Mouse (Mus musculus): ENCODE results near the gene Rdh8. TPM values are rescaled to one million over a fixed set of nuclear protein-coding genes. Genes with fewer than 3 reads are reported as not detected.
"Not testable (repeated sequence)": the region's sequence is repeated elsewhere in the genome, so short reads cannot be mapped to it uniquely, and the experiment has no call there.

The Rdh8 gene
- total RNA-seq, 2 experiments from 2014 or later = not detected

DNA sequence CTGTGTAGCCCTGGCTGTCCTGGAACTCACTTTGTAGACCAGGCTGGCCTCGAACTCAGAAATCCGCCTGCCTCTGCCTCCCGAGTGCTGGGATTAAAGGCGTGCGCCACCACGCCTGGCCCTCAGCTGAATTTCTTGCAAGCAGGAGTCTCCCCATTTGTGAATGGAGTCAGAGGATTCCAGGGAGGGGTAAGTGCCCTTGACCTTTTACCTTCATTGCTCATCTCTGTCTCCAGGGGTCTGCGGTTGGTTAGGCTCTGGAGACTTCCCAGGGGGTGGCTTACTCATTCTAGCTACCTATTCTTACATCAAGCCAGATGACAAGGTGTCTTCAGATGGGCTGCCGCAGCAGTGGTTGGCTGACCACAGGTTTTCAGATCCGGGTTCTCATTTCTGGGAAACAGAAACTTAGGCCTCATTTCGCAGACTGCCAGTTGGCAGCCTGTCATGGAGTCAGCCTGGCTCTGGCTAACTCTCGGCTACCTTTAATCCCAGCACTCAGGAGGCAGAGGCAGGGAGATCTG, 17.2 kb downstream of the Rdh8 start:
- not testable (repeated sequence) for DNase-seq (ENCODE audit: low spot score in 2 of 2)

DNA sequence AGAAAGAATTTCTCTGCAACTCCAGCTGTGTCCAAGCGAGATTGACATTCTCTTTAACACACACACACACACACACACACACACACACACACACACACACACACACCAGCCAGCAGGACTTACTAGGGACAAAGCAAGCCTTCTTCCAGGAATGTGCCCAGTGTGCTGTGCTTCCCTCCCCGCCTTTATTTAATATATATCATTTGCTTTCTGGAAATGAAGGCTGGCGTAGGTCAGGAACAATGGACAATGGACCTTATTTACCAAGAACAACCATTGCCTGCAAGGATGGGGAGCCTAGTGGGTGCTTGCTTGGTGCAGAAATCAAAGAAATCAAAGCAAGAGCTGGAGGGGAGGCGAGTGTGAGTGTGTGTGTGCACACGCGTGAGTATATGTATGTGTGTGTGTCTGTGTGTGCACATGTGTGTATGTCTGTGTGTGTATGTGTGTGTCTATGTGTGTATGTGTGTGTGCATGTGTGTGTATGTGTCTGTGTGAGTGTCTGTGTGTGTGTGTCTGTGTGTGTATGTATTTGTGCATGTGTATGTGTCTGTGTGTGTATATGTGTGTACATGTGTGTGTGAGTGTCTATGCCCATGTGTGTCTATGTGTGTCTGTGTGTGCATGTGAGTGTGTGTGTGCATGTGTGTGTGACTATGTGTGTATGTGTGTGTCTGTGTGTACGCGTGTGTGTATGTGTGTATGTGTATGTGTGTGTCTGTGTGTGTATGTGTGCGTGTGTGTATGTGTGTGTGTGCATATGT, 19.1 kb downstream of the Rdh8 start:
- DNase-seq (ENCODE audit: low spot score in 2 of 2) = no peak

DNA sequence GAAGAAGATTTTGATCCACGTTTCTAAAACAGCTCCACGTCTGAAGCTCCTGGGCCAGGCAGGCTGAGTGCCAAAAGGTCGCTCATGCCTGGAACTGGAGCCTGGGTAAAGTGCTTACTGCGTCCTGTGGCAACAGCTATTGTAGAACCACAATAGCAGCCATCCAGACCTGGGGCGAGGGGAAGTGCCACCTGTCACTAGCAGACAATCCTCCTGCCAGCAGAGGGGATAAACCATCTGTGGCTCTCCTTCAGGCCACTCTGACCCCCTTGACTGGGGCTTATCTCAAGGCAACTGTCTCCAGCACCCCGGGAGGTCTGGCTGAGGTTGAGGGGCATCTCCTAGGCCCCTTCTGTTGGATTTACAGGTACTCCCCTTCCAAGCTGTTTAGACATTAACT, 20.6 kb downstream of the Rdh8 start:
- no peak for DNase-seq (ENCODE audit: low spot score in 2 of 2)

DNA sequence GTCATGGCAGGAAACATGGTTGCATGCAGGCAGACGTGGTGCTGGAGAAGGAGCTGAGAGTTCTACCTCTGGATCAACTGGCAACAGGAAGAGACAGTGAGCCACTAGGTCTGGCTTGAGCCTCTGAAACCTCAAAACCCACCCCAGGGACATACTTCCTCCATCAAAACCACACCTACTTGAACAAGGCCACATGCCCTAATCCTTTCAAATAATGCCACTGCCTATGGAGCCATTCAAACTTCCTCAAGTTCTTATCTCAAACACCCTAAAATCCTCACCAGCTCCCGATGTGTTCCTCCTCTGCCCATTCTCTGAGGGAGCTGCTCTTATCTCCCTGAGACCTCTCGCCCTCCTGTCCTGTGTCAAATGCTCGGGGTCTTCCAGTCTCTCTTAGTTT, 23.9 kb downstream of the Rdh8 start:
- no peak for DNase-seq (ENCODE audit: low spot score in 2 of 2)

DNA sequence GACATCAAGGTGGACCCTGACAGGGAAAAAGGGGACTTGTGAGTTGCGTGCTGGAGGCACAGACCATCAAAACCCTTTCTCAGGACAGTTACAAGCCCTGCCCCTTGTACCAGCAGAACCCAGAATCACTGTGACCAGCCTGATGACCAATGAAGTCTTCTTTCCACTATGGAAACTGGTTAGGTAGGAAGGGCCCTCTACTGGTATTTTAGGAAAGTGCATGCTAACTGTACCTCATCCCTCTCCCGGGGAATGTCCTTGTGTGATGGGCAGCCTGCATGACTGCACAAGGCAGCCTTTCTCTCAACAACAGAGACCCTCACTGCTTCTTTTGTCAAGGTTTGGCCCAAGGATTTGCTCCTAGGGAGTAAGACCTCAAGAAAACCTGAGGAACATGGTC, 24.4 kb downstream of the Rdh8 start:
- no peak for DNase-seq (ENCODE audit: low spot score in 2 of 2)

DNA sequence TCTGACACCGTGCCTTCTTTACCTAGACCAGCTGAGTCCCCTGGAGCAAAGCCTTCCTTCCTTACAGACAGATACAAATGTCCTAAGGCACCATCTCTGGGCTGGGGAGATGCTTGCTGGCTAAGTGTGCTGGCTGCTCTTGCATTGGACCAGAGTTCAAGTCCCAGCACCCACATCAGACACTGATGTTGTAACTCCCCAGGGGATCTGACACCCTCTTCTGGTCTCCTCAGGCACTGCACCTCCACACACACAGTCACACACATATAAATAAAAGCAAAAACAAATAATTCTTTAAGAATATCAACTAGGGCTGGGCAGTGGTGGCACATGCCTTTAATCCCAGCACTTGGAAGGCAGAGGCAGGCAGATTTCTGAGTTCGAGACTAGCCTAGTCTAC, 31.9 kb downstream of the Rdh8 start:
- no peak for DNase-seq (ENCODE audit: low spot score in 2 of 2)

DNA sequence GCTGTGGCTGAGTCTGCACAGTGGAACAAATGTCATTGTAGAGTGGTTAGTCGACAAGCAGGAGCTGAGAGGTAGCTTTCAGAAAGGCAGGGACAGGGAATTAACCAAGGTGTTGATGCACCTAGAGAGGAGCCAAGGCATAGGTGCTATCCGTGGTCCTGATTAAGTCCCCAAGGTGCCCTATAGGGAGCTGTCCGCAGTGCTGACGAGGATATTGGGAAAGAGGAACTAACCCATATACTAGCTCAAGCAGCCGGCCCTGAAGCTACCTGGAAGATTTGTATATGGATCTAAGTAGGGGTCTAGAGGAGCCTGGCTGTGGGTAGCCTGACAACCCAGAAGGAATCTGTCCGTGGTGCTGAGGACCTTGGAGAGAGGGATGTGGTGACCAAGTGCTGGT, 38.8 kb downstream of the Rdh8 start:
- no peak for DNase-seq (ENCODE audit: low spot score in 2 of 2)

DNA sequence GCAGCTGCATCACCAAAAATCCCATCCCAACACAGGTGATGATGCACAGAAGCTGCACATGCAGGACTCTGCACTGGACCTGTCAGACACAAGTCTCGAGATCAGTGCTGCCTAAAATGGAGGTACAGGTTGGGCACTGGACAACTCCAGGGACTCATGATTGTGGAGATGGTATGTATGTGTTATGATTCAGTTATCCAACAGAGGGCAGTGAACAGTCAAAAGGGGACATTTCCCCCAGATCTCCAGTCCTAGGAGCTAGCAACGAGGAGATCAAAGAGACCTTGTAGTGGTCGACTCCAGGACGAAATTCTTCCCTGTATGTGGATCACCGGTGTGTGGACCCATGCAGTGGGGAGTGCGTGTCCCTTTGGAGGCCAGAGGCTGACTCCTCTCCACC, 41.6 kb downstream of the Rdh8 start:
- DNase-seq (ENCODE audit: low spot score in 2 of 2) = no peak

DNA sequence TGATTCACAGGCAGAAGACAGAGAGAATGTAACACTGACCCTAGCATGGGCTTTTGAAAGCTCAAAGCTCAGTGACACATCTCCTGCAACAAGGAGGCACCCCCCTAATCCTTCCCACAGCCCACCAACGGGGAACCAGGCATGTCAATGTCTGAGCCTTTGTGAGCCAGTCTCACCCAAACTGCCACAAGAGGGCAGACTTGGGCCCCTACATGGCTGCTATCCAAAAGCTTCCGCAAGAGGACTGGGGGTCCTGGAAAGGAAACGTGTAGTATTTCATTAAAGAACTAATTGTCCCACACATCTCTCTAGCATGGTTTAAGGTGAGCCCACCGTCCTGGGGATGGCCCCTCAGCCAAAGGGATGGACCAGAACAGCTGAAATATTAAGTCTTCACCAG, 43.5 kb downstream of the Rdh8 start:
- no peak for DNase-seq (ENCODE audit: low spot score in 2 of 2)

DNA sequence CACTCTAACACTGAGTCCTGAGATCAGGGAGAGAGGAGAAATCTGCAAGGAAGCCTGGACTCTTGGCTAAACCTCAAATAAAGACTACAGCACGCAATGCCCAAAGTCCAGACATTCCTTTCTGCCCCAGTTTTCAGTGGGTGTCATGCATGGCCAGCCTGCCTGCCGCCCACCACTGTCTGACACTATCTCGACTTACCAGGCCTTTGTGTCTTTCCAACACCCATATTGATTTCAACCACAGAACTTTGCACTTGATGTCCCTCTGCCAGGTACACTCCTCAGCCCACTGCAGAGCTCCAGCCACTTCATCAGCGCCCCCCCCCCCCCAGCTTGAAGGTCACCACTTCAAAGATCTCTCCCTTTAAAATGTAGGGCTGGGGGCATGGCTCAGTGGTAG, 43.9 kb downstream of the Rdh8 start:
- DNase-seq (ENCODE audit: low spot score in 2 of 2) = no peak

DNA sequence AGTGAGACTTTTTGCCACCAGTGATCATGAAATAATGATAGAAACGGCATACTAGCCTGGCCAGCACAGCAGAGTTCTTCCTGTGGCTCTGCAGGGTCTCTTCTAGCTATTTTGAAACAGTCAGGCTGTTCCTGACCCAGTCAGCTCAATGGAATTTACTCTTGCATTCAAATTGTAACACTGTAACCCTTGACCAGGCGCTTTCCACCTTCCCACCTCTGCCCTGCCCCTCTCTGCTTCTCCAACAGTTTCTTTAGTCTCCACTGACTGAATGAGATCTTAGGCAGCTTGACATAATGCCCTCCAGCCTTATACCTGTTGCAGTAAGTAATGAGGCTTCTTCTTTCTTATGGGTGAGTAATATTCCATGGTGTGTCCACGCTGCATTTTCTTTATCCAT, 48.6 kb downstream of the Rdh8 start:
- no peak for DNase-seq (ENCODE audit: low spot score in 2 of 2)

DNA sequence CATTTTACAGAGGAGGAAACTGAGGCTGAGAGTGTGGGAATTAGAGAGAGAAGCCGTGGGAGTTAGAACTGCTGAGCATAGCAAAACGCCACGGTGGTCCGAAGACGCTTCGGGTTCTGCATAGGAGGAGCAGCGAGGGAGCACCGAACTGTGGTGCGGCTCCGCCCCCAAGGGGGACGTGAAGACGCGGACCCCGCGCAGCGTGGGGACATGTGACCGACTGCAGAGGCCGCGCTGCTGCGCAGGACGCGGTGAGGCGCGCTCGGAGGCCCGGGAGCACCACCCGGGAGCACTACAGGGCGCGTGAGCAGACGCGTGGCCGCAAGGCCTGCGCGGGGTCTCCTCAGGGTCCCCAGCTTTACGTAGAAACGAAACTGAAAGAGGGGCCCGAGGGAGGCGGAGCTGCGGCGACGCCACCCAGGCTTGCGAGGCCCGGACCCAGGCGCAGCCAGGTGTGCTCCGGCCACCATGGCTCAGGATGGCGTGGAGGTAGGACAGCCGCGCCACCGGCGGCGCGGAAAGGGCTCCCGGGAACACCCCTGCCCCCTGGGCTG, 50.2 kb downstream of the Rdh8 start, which contains the start of gene A230050P20Rik:
Gene A230050P20Rik (plus strand): TSS at position 195 of the 554 bp plus-strand sequence.
- DNase-seq (ENCODE audit: low spot score in 2 of 2) = peak in 1 of 2 experiments; percentile 56

DNA sequence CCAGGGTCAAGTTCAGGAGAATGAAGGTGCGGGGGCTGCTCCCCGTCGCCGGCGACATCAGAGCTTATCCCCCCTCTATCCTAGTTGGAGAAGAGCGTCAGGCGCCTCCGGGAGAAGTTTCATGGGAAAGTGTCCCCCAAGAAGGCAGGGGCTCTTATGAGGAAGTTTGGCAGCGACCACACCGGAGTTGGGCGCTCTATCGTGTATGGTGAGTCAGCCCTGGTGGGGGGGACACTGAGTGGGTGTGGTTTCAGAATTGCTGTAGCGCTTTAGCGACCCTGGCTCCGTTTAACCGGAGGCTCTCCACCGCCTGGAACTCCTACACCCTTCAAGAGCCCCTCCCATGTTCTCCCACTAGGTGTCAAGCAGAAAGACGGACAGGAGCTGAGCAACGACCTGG, 50.9 kb downstream of the Rdh8 start:
- DNase-seq (ENCODE audit: low spot score in 2 of 2) = no peak

DNA sequence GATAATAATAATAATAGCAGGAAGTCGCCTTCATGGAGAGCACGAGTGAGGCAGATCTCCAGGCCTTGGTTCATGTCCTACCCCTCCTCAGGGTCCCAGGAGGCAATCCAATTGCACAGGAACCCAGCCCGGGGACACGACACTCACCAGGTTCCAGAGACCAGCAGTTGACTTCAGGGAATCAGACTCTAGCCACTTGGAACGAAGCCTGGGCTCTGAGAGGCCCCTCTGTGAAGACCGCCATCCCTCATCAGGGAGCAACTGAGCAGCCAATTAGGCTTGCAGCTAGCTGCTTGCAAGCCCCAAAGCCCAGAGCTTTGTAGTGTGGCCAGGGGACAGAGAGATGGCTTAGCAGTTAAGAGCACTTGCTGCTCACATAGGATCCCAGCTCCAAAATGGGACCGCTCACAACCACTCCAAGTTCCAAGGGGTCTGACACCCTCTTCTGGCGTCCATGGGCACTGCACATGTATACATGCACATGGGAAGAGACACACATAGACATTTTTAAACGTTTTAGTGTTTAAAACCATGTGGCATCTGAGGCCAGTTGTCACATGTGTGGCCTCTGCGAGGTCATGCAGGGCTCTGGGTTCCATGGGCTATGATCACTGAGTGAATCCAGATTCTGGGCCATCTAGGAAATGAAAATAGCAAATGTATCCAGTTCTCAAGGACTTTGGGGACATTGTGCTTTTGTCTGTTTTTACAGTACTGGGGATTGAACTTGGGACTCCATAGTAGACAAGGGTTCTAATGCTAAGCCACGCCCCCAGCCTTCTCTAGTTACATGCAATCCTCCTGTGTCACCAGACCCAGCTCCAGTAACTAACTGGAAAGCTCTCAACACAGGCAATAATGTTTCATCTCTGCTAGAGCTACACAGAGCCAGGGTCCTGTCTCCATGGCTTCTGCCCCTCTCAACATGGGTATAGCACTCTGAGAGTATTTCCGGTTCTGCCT, 52.2 kb downstream of the Rdh8 start:
- no peak for DNase-seq (ENCODE audit: low spot score in 2 of 2)

DNA sequence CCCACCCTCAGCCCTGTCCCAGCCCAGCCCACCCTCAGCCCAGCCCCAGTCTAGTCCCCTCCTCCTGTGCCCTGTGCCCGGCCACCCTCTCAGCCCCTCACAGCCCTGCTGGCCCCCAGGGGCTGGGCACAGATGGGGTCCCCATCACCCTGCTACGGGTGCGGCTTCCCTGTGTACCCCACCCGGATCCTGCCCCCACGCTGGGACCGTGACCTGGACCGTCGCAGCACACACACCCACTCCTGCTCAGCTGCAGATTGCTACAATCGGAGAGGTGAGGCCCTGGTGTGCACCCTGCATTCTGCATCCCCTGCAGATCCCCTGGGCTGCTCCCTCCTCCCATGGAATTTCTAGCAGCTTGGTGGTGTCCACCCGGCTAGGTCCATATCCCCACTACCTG, 54.7 kb downstream of the Rdh8 start:
- DNase-seq (ENCODE audit: low spot score in 2 of 2) = no peak

DNA sequence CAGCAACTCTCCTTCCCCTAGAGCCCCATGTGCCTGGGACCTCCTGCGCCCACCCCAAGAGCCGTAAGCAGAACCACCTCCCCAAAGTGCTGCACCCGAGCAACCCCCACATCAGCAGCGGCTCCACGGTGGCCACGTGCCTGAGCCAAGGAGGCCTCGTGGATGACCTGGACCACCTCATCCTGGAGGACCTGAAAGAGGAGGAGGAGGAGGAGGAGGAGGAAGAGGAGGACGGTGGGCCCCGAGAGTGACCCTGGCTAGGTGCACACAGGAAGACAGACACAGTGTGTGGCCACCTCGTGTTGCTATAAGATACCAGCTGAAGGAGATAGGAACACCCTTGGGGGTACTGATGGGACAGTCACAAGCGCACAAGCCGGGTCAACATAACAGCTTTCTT, 55.2 kb downstream of the Rdh8 start:
- DNase-seq (ENCODE audit: low spot score in 2 of 2) = no peak

DNA sequence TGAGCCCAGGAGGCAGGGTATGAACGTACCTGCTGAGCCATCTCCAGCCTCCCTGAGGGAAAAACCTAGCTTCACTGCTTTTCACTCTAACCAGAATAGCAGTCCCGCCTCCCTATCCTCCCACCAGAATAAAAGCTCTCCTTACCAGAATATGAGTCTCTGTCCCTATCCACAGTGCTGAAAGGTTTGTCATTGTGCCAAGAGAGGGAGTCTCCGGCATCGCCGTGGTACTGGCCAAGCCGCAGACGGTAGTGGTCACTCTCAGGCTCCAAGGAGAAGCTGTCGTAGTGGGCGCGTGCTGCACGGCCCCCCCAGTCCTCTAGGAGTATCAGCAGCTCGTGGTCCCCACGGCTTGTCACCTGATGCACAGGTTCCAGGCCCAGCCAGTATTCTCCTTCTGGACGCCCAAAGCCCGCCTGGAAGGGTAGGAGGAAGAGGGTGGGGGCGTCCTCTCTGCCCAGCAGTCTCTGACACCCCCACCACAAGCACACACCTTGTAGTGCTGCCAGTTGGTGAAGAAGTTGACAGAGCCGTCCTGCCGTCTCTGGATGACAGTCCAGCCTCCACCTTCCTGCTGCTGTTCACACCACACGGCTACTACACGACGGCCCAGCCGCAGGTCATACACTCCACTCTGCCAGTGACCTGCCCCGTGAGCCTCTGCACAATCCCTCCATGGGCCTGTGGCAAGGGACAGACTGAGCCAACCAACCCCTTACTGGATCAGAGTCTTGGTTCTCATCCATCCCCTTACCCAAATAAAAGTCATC, 56.9 kb downstream of the Rdh8 start:
- DNase-seq (ENCODE audit: low spot score in 2 of 2) = no peak

Data from gastrocnemius, postnatal 4 days (tissue).